Mouse (Mus musculus) limb, embryonic 12.5 days (tissue): Measurements from ENCODE around the gene Gjc2. TPM values are rescaled to one million over a fixed set of nuclear protein-coding genes. Genes with fewer than 3 reads are reported as not detected.
A peak's percentile ranks its signal among the peaks of the same experiment; 100 is the strongest.

Experiments
- ATAC-seq: fragments of 200-750 bp; cut with Nextera tagmentation; 2 replicates; pipeline ENCODE4 v1.8.0; 2017; ENCODE audit warnings: low read depth, moderate TSS enrichment; ENCODE audit not compliant: insufficient number of reproducible peaks, insufficient read depth, low FRiP score, low TSS enrichment
- H3K27ac ChIP-seq: fragments of 300-500 bp; sonication (generic); 2 replicates; pipeline ENCODE4 v1.5.1; 2016; ENCODE audit warnings: mild to moderate bottlenecking, moderate library complexity
- H3K27me3 ChIP-seq: fragments of 300-500 bp; sonication (generic); 2 replicates; pipeline ENCODE4 v1.6.1; 2016; ENCODE audit warnings: mild to moderate bottlenecking, moderate library complexity
- H3K36me3 ChIP-seq: fragments of 300-500 bp; sonication (generic); 2 replicates; pipeline ENCODE4 v1.6.1; 2016; ENCODE audit warnings: mild to moderate bottlenecking, moderate library complexity
- H3K4me1 ChIP-seq: fragments of 300-500 bp; sonication (generic); replicated peaks from 2 replicates; pipeline ENCODE4 v1.6.1; 2016
- H3K4me2 ChIP-seq: fragments of 300-500 bp; sonication (generic); 2 replicates; pipeline ENCODE4 v1.6.1; 2016; ENCODE audit warnings: mild to moderate bottlenecking, moderate library complexity
- H3K4me3 ChIP-seq: fragments of 300-500 bp; sonication (generic); replicated peaks from 2 replicates; pipeline ENCODE4 v1.5.1; 2016; ENCODE audit warnings: mild to moderate bottlenecking
- H3K9ac ChIP-seq: fragments of 300-500 bp; sonication (generic); replicated peaks from 2 replicates; pipeline ENCODE4 v1.6.1; 2016; ENCODE audit warnings: mild to moderate bottlenecking, moderate library complexity
- H3K9me3 ChIP-seq: fragments of 300-500 bp; sonication (generic); 2 replicates; pipeline ENCODE4 v1.6.1; 2016; ENCODE audit warnings: mild to moderate bottlenecking, moderate library complexity
- WGBS: fragments of 180-500 bp; shearing (Covaris S2); methylation state at CpG from one replicate; pipeline ENCODE4 v1.1.7; 2016; 5-methylcytosine and 5-hydroxymethylcytosine counted together
- polyA plus RNA-seq: library from polyadenylated mRNA; unstranded; fragments of >200 nt; fragmentation: Nextera tagmentation; extraction: Ambion mirVana; gene quantifications from 2 replicates; pipeline ENCODE4 v1.2.1, GENCODE M21; 2016

The Gjc2 gene
- polyA plus RNA-seq, result 0.65 and 1.2 TPM in 2 replicates

- ATAC-seq, result no peak
- no peak within 1 kb of the TSS for H3K4me3 ChIP-seq
- peaks cover 50% of the 10 kb centered on the region for H3K36me3 ChIP-seq
- H3K4me1 ChIP-seq, result no peaks in the 10 kb centered on the region
- H3K9ac ChIP-seq, result 0 out of 2 replicates have a peak within 1 kb of the TSS, but pooled peaks have one; percentile 2
- no peak within 1 kb of the TSS for H3K4me2 ChIP-seq
- H3K27ac ChIP-seq, result no peak within 1 kb of the TSS
- H3K9me3 ChIP-seq, result no peaks in the 10 kb centered on the region
- peaks cover 32% of the 10 kb centered on the region for H3K27me3 ChIP-seq
- WGBS, result 53% methylated on average over 3 of the region's 3 CpGs
Observed at GRCm38 (mm10) chr11:59182864-59183331, at the start of gene Gjc2. Gene Gjc2 (minus strand): TSS chr11:59183213.

DNA sequence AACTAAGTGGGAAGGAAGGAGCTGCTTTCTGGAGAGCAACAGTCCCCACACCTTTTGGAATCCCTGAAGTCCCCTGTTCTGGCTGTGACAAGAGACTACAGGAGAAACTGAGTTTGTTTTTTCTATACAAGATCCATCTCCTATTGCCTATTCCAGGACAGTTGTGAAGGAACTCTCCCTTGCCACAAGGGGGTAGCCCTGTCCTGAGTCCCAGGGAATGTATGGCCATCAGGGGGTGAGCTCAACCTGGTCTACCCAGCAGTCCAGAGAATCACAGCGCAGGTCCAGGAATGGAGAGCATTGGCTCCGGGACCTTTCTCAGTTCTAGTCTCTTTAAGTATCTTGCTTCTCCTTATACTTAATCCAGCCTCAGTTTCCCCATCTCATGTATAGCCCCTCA is 49.8 kb upstream of the Gjc2 start:
- ATAC-seq, result no peak

DNA sequence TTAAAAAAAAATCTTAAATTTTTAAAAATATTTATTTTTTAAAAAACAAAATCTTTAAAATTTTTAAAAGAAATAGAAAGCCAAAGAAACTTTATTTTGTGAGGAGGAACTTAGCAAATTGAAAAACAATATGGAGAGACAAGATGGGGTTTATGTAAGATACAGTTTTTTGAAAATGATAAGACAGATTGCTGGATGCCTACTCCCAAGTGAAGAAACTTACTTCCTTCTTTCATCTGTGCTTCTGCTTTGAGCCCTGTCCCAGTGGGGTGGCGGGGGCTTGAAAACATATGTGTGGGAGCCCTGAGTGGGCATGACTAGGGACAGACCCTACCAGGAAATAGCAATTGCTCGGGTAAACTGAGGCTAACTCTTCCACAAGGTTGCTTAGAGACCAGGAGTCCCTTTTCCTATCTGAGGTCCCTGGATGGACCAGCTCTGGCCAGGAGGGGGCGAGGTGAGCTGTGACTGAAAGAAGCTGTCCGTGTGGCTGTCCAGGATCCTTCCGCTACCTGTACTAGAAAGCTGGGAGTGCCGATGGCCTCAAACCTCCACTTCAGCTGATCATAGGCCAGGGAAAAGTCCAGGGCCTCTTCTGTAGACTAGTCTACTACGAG is 47.2 kb upstream of the Gjc2 start:
- no peak overlapping the region; the same call in 1 of the 2 replicates for H3K9ac ChIP-seq

More for the DNA sequence above, 49.8 kb upstream of the Gjc2 start:
- WGBS, result 42% methylated on average over 2 of the region's 2 CpGs
- peaks cover 3% of the 10 kb centered on the region; the same call in 1 of the 2 replicates for H3K27me3 ChIP-seq
- H3K9me3 ChIP-seq, result no peaks in the 10 kb centered on the region
- H3K27ac ChIP-seq, result no peak overlapping the region
- H3K9ac ChIP-seq, result no peak overlapping the region
- no peak overlapping the region for H3K4me2 ChIP-seq
- H3K4me1 ChIP-seq, result peaks cover 6% of the 10 kb centered on the region; the same call in 1 of the 2 replicates
- H3K36me3 ChIP-seq, result no peaks in the 10 kb centered on the region
- no peak overlapping the region for H3K4me3 ChIP-seq

DNA sequence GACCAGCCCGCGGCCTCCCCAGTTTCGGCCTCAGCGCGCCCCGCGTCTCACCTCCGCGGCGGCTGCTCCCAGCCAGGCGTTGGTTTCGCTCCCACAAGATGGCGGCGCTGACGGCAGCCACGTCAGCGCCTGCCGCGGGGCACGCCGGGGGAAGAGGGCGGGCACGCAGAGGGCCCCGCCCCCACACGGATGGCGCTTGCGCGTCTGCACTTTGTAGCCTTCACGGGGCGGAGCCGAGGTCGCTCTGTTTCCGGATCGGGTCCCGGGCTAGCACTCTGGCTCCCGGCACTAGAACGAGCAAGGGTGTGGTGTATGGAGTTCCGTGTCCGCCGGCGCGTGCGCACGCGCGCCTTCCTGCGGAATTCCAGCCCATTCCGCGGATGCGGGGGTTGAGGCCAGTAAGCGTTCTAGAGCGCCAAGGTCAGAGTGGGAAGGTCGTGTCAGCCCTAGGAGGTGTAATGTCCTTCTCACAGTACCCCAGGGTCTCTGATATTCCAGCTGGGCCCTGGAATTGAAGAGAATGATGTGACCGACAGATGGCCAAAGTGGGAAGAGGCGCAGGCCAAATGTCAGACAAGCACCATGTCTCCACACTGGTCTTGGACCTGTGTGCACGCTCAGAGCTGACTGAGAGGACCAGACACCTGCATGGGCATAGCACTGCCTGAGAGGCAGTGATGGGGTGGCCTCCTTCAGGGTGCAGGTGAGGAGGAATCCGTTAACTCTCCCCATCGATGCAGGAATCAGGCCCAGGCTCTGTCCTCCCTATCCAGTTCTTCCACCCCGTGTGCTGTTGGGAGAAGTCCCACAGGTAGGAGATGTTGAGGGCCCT is 45.3 kb upstream of the Gjc2 start, which contains the start of gene Arf1:
Gene Arf1 (minus strand): TSS at position 149 of the 832 bp plus-strand sequence.
- peaks cover 38% of the 10 kb centered on the region for H3K4me1 ChIP-seq

More for the DNA sequence above, 47.2 kb upstream of the Gjc2 start:
- no peaks in the 10 kb centered on the region for H3K9me3 ChIP-seq
- no peaks in the 10 kb centered on the region for H3K36me3 ChIP-seq
- no peak overlapping the region for H3K27ac ChIP-seq
- H3K27me3 ChIP-seq, result peaks cover 3% of the 10 kb centered on the region; the same call in 1 of the 2 replicates
- H3K4me1 ChIP-seq, result peaks cover 24% of the 10 kb centered on the region
- 18% methylated on average over 7 of the region's 7 CpGs for WGBS
- H3K4me3 ChIP-seq, result no peak overlapping the region
- no peak overlapping the region for H3K4me2 ChIP-seq
- no peak for ATAC-seq

GRCm38 (mm10) chr11:59227604-59228121 is 44.6 kb upstream of the Gjc2 start:
- H3K4me1 ChIP-seq, result peaks cover 39% of the 10 kb centered on the region
- peaks cover 14% of the 10 kb centered on the region for H3K36me3 ChIP-seq
- H3K27ac ChIP-seq, result peak overlapping the region; percentile 97
- ATAC-seq, result peak; percentile 71
- under 1% methylated on average over 47 of the region's 51 CpGs for WGBS
- no peaks in the 10 kb centered on the region for H3K27me3 ChIP-seq
- peak overlapping the region; percentile 81 for H3K4me2 ChIP-seq
- H3K9ac ChIP-seq, result peak overlapping the region; percentile 99
- H3K4me3 ChIP-seq, result peak overlapping the region; percentile 99
- H3K9me3 ChIP-seq, result no peaks in the 10 kb centered on the region

More for the DNA sequence above, 45.3 kb upstream of the Gjc2 start, which contains the start of gene Arf1:
- Histone ChIP-seq H3K9me3 (no peaks in the 10 kb centered on the region), H3K4me2 (peak within 1 kb of the TSS; percentile 81), H3K9ac (peak within 1 kb of the TSS; percentile 99), H3K27ac (peak within 1 kb of the TSS; percentile 97), H3K27me3 (peaks cover 3% of the 10 kb centered on the region; the same call in 1 of the 2 replicates), H3K4me3 (peak within 1 kb of the TSS; percentile 99), H3K36me3 (peaks cover 9% of the 10 kb centered on the region)
- ATAC-seq, result peak; percentile 94
- WGBS, result 5% methylated on average over 59 of the region's 59 CpGs

- peaks cover 39% of the 10 kb centered on the region for H3K4me1 ChIP-seq
- H3K9me3 ChIP-seq, result no peaks in the 10 kb centered on the region
- H3K4me3 ChIP-seq, result peak overlapping the region; percentile 99
- ATAC-seq, result no peak
- peak overlapping the region; percentile 97 for H3K27ac ChIP-seq
- WGBS, result 5% methylated on average over 21 of the region's 21 CpGs
- no peaks in the 10 kb centered on the region for H3K27me3 ChIP-seq
- peak overlapping the region; percentile 81 for H3K4me2 ChIP-seq
- peak overlapping the region; percentile 99 for H3K9ac ChIP-seq
- peaks cover 15% of the 10 kb centered on the region for H3K36me3 ChIP-seq
Observed at GRCm38 (mm10) chr11:59226787-59227603, 44.0 kb upstream of the Gjc2 start.

- Histone ChIP-seq H3K27ac (no peak overlapping the region), H3K4me1 (peaks cover 39% of the 10 kb centered on the region), H3K36me3 (peaks cover 15% of the 10 kb centered on the region), H3K4me3 (peak overlapping the region; percentile 99), H3K9ac (peak overlapping the region; percentile 99), H3K4me2 (peak overlapping the region; percentile 81), H3K9me3 (no peaks in the 10 kb centered on the region), H3K27me3 (no peaks in the 10 kb centered on the region)
- no peak for ATAC-seq
- WGBS, result 77% methylated on average over 3 of the region's 3 CpGs
Observed at GRCm38 (mm10) chr11:59226251-59226650, 43.2 kb upstream of the Gjc2 start.

DNA sequence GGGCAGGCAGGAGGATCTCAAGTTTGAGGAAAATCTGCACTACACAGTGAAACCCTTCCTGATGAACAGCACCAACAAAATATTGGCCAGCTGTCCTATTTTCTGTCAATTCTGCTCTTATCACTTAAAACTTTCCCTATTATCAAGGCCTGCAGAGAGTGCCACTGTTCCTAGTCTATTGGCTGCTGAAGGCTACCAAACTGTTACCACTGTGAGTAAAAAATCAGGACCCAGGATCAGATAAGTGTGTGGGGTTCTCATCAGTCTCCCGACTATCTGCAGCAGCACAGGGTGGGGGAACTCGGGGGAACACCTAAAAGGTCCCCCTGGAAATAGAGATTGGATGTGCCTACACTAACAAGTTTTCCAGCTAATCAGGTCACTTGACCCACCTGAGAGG is 42.2 kb upstream of the Gjc2 start:
- no peaks in the 10 kb centered on the region for H3K27me3 ChIP-seq
- H3K36me3 ChIP-seq, result peaks cover 23% of the 10 kb centered on the region
- ATAC-seq, result no peak
- H3K4me1 ChIP-seq, result peaks cover 39% of the 10 kb centered on the region
- no peak overlapping the region; the same call in 1 of the 2 replicates for H3K4me3 ChIP-seq
- H3K9me3 ChIP-seq, result no peaks in the 10 kb centered on the region
- peak overlapping the region; percentile 81 for H3K4me2 ChIP-seq
- 85% methylated on average over 2 of the region's 2 CpGs for WGBS
- 0 out of 2 replicates have a peak overlapping the region, but pooled peaks have one; percentile 27 for H3K9ac ChIP-seq
- H3K27ac ChIP-seq, result no peak overlapping the region

- H3K27ac ChIP-seq, result no peak overlapping the region
- 74% methylated on average over 2 of the region's 2 CpGs for WGBS
- H3K4me2 ChIP-seq, result no peak overlapping the region
- no peak overlapping the region for H3K9ac ChIP-seq
- H3K36me3 ChIP-seq, result peaks cover 29% of the 10 kb centered on the region
- no peaks in the 10 kb centered on the region for H3K9me3 ChIP-seq
- no peaks in the 10 kb centered on the region for H3K27me3 ChIP-seq
- no peak for ATAC-seq
- H3K4me3 ChIP-seq, result no peak overlapping the region
- peaks cover 39% of the 10 kb centered on the region for H3K4me1 ChIP-seq
Observed at GRCm38 (mm10) chr11:59224470-59224869, 41.5 kb upstream of the Gjc2 start.

DNA sequence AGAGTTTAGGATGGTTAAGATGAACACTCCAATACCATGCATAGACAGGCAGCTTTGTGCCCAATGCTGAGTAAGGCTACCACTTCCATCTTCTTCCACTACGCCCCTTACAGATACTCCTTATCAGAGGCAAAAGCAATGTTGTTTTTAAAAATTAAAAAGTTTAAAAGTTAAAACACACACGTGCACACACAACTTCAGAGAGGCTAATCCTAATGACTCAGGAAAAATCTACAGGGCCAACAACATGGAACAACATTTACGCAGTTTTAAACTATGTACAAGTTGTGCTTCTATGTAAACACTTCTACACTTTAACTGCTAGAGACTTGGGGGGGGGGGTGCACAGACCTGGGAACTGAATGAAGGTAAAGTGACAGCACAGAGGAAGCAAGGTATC is 41.0 kb upstream of the Gjc2 start:
- H3K9me3 ChIP-seq, result no peaks in the 10 kb centered on the region
- H3K9ac ChIP-seq, result no peak overlapping the region
- H3K36me3 ChIP-seq, result peaks cover 33% of the 10 kb centered on the region
- no peaks in the 10 kb centered on the region for H3K27me3 ChIP-seq
- ATAC-seq, result no peak
- H3K4me3 ChIP-seq, result no peak overlapping the region
- no peak overlapping the region for H3K27ac ChIP-seq
- H3K4me1 ChIP-seq, result peaks cover 39% of the 10 kb centered on the region
- 94% methylated on average over 3 of the region's 3 CpGs for WGBS
- no peak overlapping the region for H3K4me2 ChIP-seq
